Mouse (Mus musculus): ENCODE data around the gene Cluh.

Gene Cluh

DNA sequence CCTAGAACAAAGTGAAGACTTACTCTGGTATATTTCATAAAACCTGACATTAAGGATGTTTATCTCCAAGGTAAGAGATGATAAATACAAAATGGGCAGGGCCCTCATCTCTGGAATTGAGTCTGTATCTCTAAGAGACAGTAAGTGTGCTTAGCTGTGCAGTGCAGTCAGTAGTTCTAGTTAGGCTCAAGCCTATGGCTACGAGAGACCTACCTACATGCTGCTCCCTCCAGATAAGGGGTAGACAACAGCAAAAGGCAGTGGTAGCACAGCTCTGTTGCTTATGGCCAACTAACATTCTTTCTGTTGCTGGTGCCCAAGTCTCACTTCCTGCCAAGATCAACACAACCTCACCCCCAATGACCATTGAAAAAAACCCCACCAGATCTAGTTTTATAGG is 24.3 kb downstream of the Cluh start:
- DNase-seq (ENCODE audit: low read depth, low spot score): no peak

DNA sequence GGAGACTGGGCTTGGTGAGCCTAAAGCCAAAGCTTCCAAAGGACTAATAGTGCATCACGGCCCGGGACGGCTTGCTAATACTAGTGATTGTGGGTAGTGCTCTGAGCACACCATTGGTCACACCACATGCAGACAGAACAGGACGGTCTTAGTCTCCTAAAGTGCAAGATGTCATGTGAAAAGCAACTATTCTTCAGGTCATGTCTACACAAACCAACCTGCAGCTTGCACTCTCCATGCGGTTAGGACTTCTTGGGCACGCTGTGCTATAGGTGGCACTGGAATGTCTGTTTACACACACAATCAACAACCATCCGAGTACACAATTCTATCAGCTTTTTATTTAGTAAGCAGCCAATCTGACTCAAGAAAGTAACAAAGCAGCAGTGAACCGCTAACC is 25.4 kb downstream of the Cluh start:
- DNase-seq (ENCODE audit: low read depth, low spot score): no peak

DNA sequence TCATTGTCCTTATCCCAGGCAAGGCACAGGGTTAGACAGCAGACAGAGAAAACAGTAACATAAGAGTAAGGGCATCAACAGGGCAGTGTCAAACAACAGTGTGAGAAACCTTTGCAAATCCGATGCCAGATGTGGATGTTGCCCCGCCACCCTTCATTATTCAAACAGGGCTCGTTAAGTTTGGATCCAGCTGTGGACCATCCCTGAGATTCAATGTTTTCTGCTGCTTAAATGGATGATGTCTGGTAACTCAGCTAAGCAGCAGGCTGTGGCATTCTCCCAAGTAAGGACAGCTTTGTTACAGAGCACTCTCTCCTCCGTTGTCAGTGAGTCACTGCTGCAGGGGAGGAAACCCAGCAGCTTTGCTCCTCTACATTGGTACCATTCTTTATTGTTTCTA is 25.9 kb downstream of the Cluh start:
- no peak for DNase-seq (ENCODE audit: low read depth, low spot score)

DNA sequence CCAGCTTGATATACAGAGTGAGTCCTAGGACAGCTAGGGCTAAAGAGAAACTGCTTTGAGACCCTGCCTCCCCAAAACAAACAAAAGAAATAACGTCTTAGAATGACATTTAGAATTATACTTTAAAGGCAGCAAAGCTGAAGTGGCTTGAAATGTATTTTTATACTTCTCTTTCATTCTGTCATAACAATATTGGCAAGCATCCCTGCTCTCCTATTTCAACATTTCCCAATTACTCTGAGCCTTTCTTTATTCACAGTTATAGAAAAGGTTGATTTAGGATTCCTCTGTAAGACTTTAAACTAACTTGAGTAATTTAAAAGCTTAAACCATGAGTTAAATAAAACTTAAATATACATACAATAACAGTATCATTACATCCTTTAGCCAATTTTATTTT is 42.9 kb downstream of the Cluh start:
- no peak for DNase-seq (ENCODE audit: low read depth, low spot score)

DNA sequence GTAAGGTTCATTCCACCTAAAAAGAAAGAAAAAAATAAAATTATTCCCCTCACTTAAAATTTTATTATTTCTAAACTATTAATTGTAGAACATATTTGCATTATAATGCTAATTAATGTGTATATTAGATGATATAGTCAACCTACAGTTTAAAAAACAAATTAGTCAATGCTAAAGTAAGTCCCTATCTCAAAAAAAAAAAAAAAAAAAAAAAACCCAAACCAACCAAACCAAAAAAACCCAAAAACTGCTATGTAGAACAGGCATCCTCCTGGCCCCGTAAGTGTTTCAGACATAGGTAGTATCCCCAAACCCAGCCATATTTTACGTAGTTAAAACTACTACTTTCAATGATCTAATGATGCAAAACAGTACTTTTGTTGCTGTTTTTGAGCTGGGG is 50.2 kb downstream of the Cluh start:
- DNase-seq (ENCODE audit: low read depth, low spot score): no peak

DNA sequence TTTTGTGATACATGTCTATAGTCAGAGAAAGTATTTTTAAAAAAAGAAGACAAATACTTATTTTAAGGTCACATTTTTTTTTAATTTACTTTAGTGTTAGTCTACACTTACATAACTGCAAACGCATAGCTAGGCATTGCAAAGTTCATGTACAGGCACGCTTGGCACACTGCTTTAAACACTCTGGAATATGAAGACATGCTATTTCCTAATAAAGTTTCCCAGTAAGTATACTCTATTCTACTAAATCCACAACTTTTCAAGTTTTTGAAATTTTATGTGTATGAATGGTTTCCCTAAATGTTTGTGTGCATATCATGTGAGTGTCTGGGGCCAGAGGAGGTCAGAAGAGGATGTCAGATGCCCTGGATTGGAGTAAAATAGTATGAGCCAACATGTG is 54.8 kb downstream of the Cluh start:
- no peak for DNase-seq (ENCODE audit: low read depth, low spot score)

DNA sequence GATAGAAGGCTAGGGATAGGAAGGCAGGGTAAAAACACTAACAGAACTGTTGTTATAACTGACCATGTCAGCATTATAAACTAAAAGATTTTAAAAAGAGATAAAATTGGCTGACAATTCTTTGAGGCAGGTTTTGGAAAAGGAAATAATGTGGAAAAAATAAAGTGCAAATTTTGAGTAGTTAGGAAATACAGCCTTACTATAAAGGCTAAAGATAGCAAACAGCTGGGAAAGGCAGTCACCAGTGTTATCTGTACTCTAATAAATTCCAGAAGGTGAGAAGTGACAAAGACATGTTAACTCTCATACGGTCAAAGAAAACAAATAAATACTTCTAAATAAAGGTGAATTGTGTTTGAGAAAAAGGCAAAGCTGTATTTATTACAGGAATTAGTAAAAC is 59.5 kb downstream of the Cluh start:
- DNase-seq (ENCODE audit: low read depth, low spot score): no peak

DNA sequence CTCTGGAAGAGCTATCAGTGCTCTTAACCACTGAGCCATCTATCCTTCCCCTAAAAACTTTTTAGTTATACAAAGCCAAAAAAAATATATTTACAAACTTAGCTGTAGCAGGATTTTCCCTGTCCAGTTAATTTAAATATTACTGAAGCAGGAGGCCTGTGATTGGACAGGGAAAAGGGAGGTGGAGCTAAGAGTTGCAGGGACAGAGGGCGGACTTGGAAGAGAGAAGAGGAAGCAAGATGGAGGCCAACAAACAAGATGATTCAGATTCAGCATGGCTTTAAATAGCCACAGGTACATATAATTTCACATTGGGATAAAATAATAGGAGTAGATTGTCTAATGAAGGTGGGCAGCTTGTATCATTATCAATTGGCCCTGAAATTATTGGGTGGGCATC is 61.4 kb downstream of the Cluh start:
- no peak for DNase-seq (ENCODE audit: low read depth, low spot score)

DNA sequence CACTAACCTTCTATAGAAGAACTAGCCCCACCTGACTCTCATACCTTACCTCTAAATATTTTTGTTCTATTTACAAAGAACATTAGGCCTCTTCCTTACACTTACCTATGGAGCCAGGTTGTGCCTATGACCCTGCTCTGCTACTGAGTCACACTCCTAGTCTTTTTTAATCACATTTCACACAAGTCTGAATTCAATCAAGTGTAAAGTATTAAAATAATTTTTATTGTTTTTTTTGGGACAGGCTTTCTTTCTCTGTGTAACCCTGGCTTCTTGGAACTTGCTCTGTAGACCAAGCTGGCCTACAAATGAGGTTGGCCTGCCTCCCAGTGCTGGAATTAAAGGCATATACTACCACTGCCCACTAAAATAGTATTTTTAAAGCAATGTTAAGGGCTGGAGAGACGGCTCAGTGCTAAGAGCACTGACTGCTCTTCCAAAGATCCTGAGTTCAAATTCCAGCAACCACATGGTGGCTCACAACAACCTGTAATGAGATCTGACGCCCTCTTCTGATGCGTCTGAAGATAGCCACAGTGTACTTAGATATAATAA is 66.8 kb downstream of the Cluh start:
- DNase-seq (ENCODE audit: low read depth, low spot score): no peak
